Mouse (Mus musculus) bone marrow, adult 2 months (tissue): ENCODE results near the gene Slc6a17.

Experiments
- CTCF ChIP-seq: fragments of 200-500 bp; IDR thresholded peaks from 2 replicates; pipeline ENCODE4 v1.5.1; 2011; ENCODE audit warnings: low read length, control low read depth; ENCODE audit not compliant: control insufficient read depth, insufficient read depth
- POLR2A ChIP-seq: fragments of 200-500 bp; IDR thresholded peaks from 2 replicates; pipeline ENCODE4 v1.6.1; 2011; ENCODE audit warnings: low read depth, mild to moderate bottlenecking, control low read depth, low read length, borderline replicate concordance; ENCODE audit not compliant: control insufficient read depth

- no peak for TF ChIP-seq CTCF
- TF ChIP-seq POLR2A = no peak
Measured at GRCm38 (mm10) chr3:107537504-107537889, 19.7 kb upstream of the Slc6a17 start.
